Mouse (Mus musculus): ENCODE results near the gene Trmt10a.

GRCm38 (mm10) chr3:138123842-138124241 is 19.4 kb upstream of the Trmt10a start:
- TF ChIP-seq POLR2A (IDR thresholded peaks at IDR 0.05; ENCODE audit: borderline replicate concordance, insufficient read depth, low read length) (no peak), CTCF (IDR thresholded peaks at IDR 0.05; ENCODE audit: borderline replicate concordance, insufficient read depth, low read depth, low read length) (no peak)
